Mouse (Mus musculus) heart, adult 2 months (tissue): ENCODE data around the gene B3gat1.

Experiments used
- CTCF ChIP-seq: fragments of 200-600 bp; IDR thresholded peaks from 2 replicates; pipeline ENCODE4 v1.8.1; 2022; ENCODE audit warnings: antibody characterized with exemption, mild to moderate bottlenecking, moderate library complexity
- EP300 ChIP-seq: fragments of 200-500 bp; IDR thresholded peaks from 2 replicates; pipeline ENCODE4 v1.6.1; 2011; ENCODE audit warnings: low read depth, low read length, control low read depth; ENCODE audit not compliant: insufficient read depth
- POLR2A ChIP-seq: fragments of 200-500 bp; IDR thresholded peaks from 2 replicates; pipeline ENCODE4 v1.6.1; 2011; ENCODE audit warnings: mild to moderate bottlenecking, low read depth, low read length, control low read depth; ENCODE audit not compliant: insufficient read depth

- TF ChIP-seq POLR2A (no peak), CTCF (no peak), EP300 (no peak)
Observed at GRCm38 (mm10) chr9:26762477-26762876, 28.9 kb downstream of the B3gat1 start.
